Mouse (Mus musculus) limb, embryonic 13.5 days (tissue): ENCODE results near the gene Adcy3. TPM values are rescaled to one million over a fixed set of nuclear protein-coding genes. Genes with fewer than 3 reads are reported as not detected.

Experiments
- polyA plus RNA-seq: library from polyadenylated mRNA; unstranded; fragments of >200 nt; fragmentation: Nextera tagmentation; extraction: Ambion mirVana; gene quantifications from 2 replicates; pipeline ENCODE4 v1.2.1, GENCODE M21; 2015

Adcy3 gene
- polyA plus RNA-seq, 1 experiment from 2014 or later = 12.4 TPM

Other genes with a start within 250 kb of the Adcy3 start
- 3.2 and 4.5 TPM in 2 replicates for gene Pomc, start 178.2 kb upstream of the Adcy3 start, polyA plus RNA-seq
- gene Efr3b, start 94.2 kb upstream of the Adcy3 start, polyA plus RNA-seq = 6.0 and 6.2 TPM in 2 replicates
- 9.1 and 9.5 TPM in 2 replicates for gene Dnajc27, start 50.5 kb upstream of the Adcy3 start, polyA plus RNA-seq
- gene Ptrhd1, start 100.9 kb downstream of the Adcy3 start, polyA plus RNA-seq = 4.3 and 5.0 TPM in 2 replicates
- 15.6 TPM in 2 replicates for gene Cenpo, start 101.2 kb downstream of the Adcy3 start, polyA plus RNA-seq